Mouse (Mus musculus): ENCODE measurements around the gene Xrcc4. TPM values are rescaled to one million over a fixed set of nuclear protein-coding genes. Genes with fewer than 3 reads are reported as not detected.

Gene Xrcc4
- polyA plus RNA-seq, 1 experiment from 2014 or later = 7.3 TPM

DNA sequence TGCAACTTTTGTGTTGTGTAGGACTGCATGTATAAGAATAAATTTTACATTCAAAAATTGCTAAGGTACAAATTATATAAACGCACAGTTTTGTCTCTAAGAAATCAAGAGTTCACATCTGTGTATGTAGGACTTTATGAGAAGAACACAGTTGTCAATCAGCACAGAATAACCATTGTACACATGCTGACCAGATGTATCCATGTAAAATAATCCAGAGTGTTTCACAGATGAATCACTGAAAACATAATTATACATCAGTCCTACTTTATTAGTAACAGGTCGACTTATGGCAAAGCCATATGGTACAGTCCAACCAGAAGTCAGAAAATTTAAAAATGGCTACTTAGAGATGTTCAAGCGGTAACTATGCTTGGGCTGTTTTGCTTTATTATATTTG lies 216.7 kb downstream of the Xrcc4 start:
- Histone ChIP-seq H3K4me2 (no peak overlapping the region), H3K36me3 (no peaks in the 10 kb centered on the region), H3K27ac (no peak overlapping the region), H3K4me3 (no peak overlapping the region), H3K9me3 (replicated peaks) (no peaks in the 10 kb centered on the region), H3K9ac (no peak overlapping the region), H3K4me1 (no peaks in the 10 kb centered on the region; the same call in 1 of the 2 replicates), H3K27me3 (replicated peaks) (no peaks in the 10 kb centered on the region)
- ATAC-seq = no peak
- WGBS (ENCODE audit: insufficient replicate concordance) = 70% methylated on average over 3 of the region's 3 CpGs

DNA sequence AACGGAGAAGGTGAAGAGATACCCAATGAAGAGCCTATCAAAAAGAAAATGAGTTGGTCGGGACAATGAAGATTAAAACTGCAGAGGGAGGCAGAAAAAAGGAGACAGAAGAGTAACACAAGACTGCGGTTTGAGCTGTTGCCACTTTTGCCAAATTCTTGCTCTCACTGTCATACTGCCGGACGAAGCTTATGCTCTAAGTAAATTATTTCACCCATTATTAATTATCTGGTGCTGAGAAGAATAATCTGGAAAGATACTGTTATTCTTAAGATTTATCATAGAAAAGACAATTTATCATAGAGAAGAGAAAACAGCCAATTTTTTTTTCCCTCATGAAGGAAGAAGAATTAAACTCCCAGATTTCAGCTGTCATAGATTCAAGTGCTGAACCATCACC lies 235.3 kb downstream of the Xrcc4 start:
- WGBS (ENCODE audit: insufficient replicate concordance) = 71% methylated on average over 5 of the region's 5 CpGs
- no peak overlapping the region for H3K27ac ChIP-seq
- H3K4me2 ChIP-seq = no peak overlapping the region
- H3K4me1 ChIP-seq = no peaks in the 10 kb centered on the region
- no peak overlapping the region for H3K4me3 ChIP-seq
- no peaks in the 10 kb centered on the region for H3K9me3 ChIP-seq (replicated peaks)
- H3K36me3 ChIP-seq = no peaks in the 10 kb centered on the region
- no peak for ATAC-seq
- H3K9ac ChIP-seq = no peak overlapping the region
- H3K27me3 ChIP-seq (replicated peaks) = no peaks in the 10 kb centered on the region

DNA sequence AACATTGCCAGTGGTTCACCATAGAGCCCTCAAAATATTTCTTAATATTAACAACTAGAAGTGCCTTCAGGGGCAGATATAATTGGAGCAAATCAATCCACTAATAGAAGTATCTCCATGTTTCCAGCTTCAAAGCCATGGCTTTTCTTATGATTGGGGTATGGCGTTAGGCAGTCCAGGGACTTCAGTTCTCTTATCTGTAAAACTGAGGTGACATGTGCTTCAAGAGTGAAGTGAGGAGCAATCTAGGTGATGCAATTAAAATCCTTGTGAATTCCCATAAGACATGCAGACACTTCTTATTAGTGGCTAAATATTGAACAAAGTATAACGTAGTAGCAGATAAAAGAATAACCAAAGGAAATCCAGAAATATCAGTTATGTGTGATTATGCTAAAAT lies 238.7 kb downstream of the Xrcc4 start:
- ATAC-seq = no peak
- H3K9me3 ChIP-seq (replicated peaks) = no peaks in the 10 kb centered on the region
- H3K9ac ChIP-seq = no peak overlapping the region
- no peak overlapping the region for H3K27ac ChIP-seq
- H3K4me3 ChIP-seq = no peak overlapping the region
- H3K4me2 ChIP-seq = no peak overlapping the region
- no peaks in the 10 kb centered on the region for H3K4me1 ChIP-seq
- WGBS (ENCODE audit: insufficient replicate concordance) = 67% methylated on average over 2 of the region's 2 CpGs
- no peaks in the 10 kb centered on the region for H3K27me3 ChIP-seq (replicated peaks)
- H3K36me3 ChIP-seq = no peaks in the 10 kb centered on the region

DNA sequence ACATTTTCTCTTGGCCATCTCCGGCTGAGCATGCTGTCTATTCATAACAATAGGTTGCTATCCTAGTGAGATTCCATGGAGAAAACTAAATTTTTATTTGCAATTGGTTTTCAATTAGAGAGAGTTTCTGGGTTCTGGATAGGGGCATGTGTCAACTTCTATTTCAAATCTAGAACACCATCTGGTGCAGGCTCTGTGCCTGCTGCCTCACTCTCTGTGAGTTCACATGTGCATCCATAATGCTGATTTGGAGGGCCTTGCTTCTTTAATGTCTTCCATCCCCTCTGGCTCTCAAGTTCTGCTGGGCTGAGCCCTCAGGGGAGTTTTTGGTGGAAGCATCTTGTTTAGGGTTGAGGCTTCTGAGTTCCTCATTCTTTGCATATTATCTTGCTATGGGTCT lies 239.5 kb downstream of the Xrcc4 start:
- Histone ChIP-seq H3K27ac (no peak overlapping the region), H3K4me3 (no peak overlapping the region), H3K9ac (no peak overlapping the region), H3K27me3 (replicated peaks) (no peaks in the 10 kb centered on the region), H3K4me2 (no peak overlapping the region), H3K36me3 (no peaks in the 10 kb centered on the region), H3K9me3 (replicated peaks) (no peaks in the 10 kb centered on the region), H3K4me1 (no peaks in the 10 kb centered on the region)
- ATAC-seq = no peak
- WGBS (ENCODE audit: insufficient replicate concordance) = 93% methylated on average over 1 of the region's 1 CpGs

DNA sequence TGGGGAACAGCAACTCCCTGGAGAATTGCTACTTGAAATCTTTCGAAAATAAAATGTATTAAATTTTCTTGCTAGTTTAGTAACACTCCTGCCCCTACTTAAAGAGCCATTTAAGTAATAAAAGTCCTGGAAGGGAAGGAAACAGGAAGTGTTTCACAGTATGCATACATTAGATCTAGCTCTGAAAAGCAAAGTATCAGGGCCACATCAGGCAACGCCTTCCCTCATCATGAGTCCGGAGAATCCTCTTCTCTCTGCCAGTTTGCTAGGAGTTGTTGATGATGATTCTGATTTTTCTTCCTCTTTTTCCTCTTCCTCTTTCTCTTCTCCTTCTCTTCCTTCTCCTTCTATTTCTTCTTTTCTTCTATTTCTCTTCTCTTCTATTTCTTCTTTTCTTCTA lies 250.8 kb downstream of the Xrcc4 start:
- Histone ChIP-seq H3K27ac (no peak overlapping the region), H3K27me3 (replicated peaks) (no peaks in the 10 kb centered on the region), H3K36me3 (no peaks in the 10 kb centered on the region), H3K4me2 (no peak overlapping the region), H3K9me3 (replicated peaks) (no peaks in the 10 kb centered on the region), H3K9ac (no peak overlapping the region), H3K4me1 (no peaks in the 10 kb centered on the region), H3K4me3 (no peak overlapping the region)
- no peak for ATAC-seq
- WGBS (ENCODE audit: insufficient replicate concordance) = 71% methylated on average over 3 of the region's 3 CpGs

DNA sequence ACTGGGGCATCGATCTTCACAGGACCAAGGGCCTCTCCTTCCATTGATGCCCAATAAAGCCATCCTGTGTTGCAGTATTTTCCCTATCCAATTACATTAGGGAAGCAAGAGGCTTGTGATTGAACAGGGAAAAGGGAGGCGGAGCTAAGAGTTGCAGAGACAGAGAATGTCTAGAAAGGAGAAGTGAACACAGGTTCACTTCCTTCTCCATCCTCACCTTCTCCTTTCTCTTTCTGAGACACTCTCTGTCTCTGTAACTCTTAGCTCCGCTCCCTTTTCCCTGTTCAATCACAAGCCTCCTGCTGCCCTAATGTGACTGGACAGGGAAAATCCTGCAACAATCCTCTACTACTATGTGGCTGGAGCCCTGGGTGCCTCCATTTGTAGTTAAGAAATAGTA lies 254.9 kb downstream of the Xrcc4 start:
- H3K27me3 ChIP-seq (replicated peaks) = no peaks in the 10 kb centered on the region
- no peak overlapping the region for H3K9ac ChIP-seq
- WGBS (ENCODE audit: insufficient replicate concordance) = 64% methylated on average over 3 of the region's 3 CpGs
- no peaks in the 10 kb centered on the region for H3K36me3 ChIP-seq
- H3K4me3 ChIP-seq = no peak overlapping the region
- H3K27ac ChIP-seq = no peak overlapping the region
- no peaks in the 10 kb centered on the region for H3K9me3 ChIP-seq (replicated peaks)
- ATAC-seq = no peak
- no peaks in the 10 kb centered on the region for H3K4me1 ChIP-seq
- no peak overlapping the region for H3K4me2 ChIP-seq

DNA sequence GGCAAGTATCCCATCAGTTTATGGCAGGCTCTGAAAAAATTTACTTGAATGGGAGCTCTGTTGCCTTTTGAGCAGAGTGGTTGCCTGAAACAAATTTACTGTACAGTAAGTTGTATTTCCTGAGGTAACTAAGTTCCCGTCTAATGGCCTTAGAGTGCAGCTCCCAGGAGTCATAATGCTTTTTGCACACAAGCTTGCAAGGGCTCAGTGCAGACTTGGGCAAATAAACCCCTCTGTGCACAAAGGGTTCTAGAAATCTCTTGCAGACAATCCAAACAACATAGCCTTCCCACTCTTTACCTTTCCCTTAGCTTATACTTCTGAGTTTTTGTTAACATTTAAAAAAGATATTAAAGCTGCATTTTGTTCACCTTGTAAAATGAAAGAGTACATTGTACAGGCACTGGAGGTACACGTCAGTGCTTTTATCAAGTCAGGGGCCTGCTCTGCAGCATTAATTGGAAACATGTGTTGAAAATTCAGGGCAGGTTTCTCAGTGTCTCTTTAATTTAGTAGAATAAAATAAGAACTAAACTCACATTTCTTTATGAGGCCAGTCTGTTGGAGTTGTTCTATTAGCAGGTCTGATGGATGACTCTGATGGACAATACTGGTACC lies 256.2 kb downstream of the Xrcc4 start:
- Histone ChIP-seq H3K27me3 (replicated peaks) (no peaks in the 10 kb centered on the region), H3K27ac (no peak overlapping the region), H3K4me3 (no peak overlapping the region), H3K4me1 (no peaks in the 10 kb centered on the region), H3K9ac (no peak overlapping the region), H3K4me2 (no peak overlapping the region), H3K36me3 (no peaks in the 10 kb centered on the region), H3K9me3 (replicated peaks) (no peaks in the 10 kb centered on the region)
- WGBS (ENCODE audit: insufficient replicate concordance) = 49% methylated on average over 2 of the region's 2 CpGs
- no peak for ATAC-seq

DNA sequence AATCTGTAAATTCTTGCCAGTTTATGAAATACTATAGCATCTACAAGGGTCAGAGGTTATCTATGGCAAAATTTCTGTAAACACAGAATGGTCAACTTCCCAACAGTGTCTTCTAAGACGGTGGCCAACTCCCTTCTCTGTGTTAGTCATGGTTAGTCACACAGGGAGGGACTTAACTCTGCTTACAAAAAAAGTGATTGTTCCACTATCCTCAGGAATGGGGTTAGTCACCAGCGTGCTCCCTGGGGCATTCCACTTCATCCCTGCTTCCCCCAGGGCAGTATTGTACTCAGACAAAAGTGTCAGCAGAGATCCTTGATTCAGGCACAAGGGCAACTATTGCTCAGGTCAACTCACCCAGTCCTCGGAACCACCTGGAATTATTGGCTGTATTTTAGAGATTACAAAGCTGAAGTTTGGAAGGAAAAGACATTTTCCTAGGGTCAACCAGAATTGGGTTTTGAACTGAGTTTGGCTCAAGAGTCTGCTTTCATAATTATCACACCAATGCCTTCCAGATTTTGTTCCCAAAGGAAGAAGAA lies 260.9 kb downstream of the Xrcc4 start:
- Histone ChIP-seq H3K27me3 (replicated peaks) (no peaks in the 10 kb centered on the region), H3K4me2 (no peak overlapping the region), H3K36me3 (no peaks in the 10 kb centered on the region), H3K27ac (no peak overlapping the region), H3K4me1 (no peaks in the 10 kb centered on the region), H3K9me3 (replicated peaks) (no peaks in the 10 kb centered on the region), H3K4me3 (no peak overlapping the region), H3K9ac (no peak overlapping the region)
- 58% methylated on average over 3 of the region's 3 CpGs for WGBS (ENCODE audit: insufficient replicate concordance)
- ATAC-seq = no peak

DNA sequence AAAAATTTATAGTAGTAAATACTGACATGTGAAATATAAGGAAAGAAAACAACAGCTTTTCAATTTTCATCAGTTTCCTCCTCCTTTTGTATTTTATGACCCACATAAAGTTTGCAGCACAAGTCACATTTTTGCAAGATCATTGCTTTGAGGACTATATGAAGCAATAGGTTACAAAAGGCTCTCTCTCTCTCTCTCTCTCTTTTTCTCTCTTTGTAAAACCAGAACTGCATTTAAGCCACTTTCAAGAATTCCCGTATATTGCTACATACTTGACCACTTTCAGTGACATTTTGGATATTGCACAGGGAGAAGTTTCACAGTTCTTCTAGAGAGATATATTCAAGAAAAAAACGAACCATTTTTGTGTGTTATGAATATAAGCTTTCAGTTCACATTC lies 261.6 kb downstream of the Xrcc4 start:
- Histone ChIP-seq H3K9me3 (replicated peaks) (no peaks in the 10 kb centered on the region), H3K4me1 (no peaks in the 10 kb centered on the region), H3K9ac (no peak overlapping the region), H3K4me3 (no peak overlapping the region), H3K4me2 (no peak overlapping the region), H3K27ac (no peak overlapping the region), H3K27me3 (replicated peaks) (no peaks in the 10 kb centered on the region), H3K36me3 (no peaks in the 10 kb centered on the region)
- 59% methylated on average over 2 of the region's 2 CpGs for WGBS (ENCODE audit: insufficient replicate concordance)
- no peak for ATAC-seq

DNA sequence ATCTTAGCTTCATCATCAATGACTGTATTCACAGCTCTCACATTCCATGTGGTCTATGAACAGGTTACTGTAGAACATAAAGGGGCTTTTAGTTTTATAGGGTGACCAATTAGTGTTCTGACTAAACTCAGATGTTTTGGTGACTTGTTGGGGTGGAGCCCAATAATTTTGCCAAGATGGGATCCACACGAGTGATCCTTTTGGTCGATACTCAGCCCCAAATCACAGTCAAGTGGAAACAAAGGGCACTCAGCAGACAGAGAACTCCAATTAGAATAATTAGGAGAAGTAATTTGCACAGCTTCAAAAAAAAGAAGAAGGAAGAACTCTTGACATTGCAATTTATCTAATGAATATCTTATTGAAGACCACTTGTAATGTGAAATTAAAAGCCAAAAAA lies 274.9 kb downstream of the Xrcc4 start:
- WGBS (ENCODE audit: insufficient replicate concordance) = 64% methylated on average over 2 of the region's 2 CpGs
- Histone ChIP-seq H3K36me3 (no peaks in the 10 kb centered on the region), H3K4me3 (no peak overlapping the region), H3K4me1 (peaks cover 17% of the 10 kb centered on the region; the same call in 1 of the 2 replicates), H3K27ac (no peak overlapping the region), H3K4me2 (no peak overlapping the region), H3K9ac (no peak overlapping the region), H3K9me3 (replicated peaks) (no peaks in the 10 kb centered on the region), H3K27me3 (replicated peaks) (no peaks in the 10 kb centered on the region)
- ATAC-seq = no peak

DNA sequence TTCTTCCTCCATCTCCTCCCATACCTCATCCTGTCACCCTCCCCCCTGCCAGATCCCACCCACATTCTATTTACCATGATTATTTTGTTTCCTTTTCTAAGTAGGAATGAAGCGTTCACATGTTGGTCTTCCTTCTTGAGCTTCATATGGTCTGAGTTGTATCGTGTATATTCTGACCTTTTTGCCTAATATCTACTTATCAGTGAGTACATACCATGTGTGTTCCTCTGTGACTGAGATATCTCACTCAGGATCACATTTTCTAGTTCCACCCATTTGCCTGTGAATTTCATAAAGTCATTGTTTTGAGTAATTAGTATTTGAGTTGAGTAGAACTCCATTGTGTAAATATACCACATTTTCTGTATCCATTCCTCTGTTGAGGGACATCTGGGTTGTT lies 277.2 kb downstream of the Xrcc4 start:
- H3K27me3 ChIP-seq (replicated peaks) = no peaks in the 10 kb centered on the region
- H3K36me3 ChIP-seq = no peaks in the 10 kb centered on the region
- H3K9ac ChIP-seq = no peak overlapping the region
- H3K4me1 ChIP-seq = peaks cover 17% of the 10 kb centered on the region; the same call in 1 of the 2 replicates
- no peak overlapping the region for H3K4me3 ChIP-seq
- no peaks in the 10 kb centered on the region for H3K9me3 ChIP-seq (replicated peaks)
- no peak overlapping the region; the same call in 1 of the 2 replicates for H3K4me2 ChIP-seq
- no peak overlapping the region for H3K27ac ChIP-seq
- ATAC-seq = peak; percentile 81
- 45% methylated on average over 2 of the region's 2 CpGs for WGBS (ENCODE audit: insufficient replicate concordance)

DNA sequence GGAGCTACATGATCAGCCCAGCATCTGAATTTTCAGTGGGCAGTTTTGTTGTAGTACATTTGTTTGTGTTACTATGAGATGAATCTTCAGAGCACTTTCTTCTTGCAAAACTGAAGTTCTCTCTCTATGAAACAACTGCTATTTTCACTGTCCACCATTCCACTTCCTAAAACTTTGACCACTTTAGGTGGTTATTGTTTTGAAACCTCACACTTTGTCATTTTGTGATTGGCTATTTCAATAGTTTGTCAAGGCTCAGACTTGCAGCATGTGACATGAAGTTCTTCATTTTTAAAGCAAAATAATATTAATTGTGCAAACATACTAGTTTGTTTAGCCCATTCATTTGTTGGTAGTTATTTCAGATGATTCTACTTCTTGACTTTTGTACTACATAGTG lies 280.4 kb downstream of the Xrcc4 start:
- H3K4me2 ChIP-seq = no peak overlapping the region
- ATAC-seq = no peak

DNA sequence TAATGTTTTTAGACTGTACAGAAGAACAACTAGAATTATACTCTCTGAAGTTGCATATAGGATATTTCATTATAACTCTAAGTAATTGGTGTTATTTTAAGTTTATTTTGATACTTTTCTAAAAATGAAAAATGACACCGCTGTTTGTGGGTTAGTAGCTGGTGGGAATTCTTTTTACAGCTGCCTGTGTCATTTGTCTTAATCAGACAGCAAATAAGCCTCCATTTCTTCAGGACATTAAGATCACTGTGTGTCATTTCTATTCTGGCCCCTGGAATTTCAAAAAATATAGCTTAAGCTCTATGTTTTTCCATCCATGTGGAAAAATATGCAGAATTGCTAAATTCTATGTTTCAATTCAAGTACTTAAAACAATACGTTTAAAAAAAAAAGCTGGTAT lies 287.5 kb downstream of the Xrcc4 start:
- H3K27me3 ChIP-seq (replicated peaks) = no peaks in the 10 kb centered on the region
- no peak for ATAC-seq
- no peak overlapping the region for H3K27ac ChIP-seq
- no peaks in the 10 kb centered on the region for H3K9me3 ChIP-seq (replicated peaks)
- no peak overlapping the region for H3K9ac ChIP-seq
- no peaks in the 10 kb centered on the region for H3K4me1 ChIP-seq
- 79% methylated on average over 2 of the region's 2 CpGs for WGBS (ENCODE audit: insufficient replicate concordance)
- no peak overlapping the region for H3K4me2 ChIP-seq
- no peak overlapping the region for H3K4me3 ChIP-seq
- H3K36me3 ChIP-seq = no peaks in the 10 kb centered on the region

More for the DNA sequence above, 280.4 kb downstream of the Xrcc4 start:
- Histone ChIP-seq H3K9me3 (replicated peaks) (no peaks in the 10 kb centered on the region), H3K27ac (no peak overlapping the region), H3K4me3 (no peak overlapping the region), H3K27me3 (replicated peaks) (no peaks in the 10 kb centered on the region), H3K9ac (no peak overlapping the region), H3K36me3 (no peaks in the 10 kb centered on the region), H3K4me1 (peaks cover 17% of the 10 kb centered on the region; the same call in 1 of the 2 replicates)

All from liver, embryonic 12.5 days (tissue).